Mouse (Mus musculus): ENCODE measurements around the gene Nfe2.
"Not testable (repeated sequence)": the region's sequence is repeated elsewhere in the genome, so short reads cannot be mapped to it uniquely, and the experiment has no call there.

Nfe2 gene

DNA sequence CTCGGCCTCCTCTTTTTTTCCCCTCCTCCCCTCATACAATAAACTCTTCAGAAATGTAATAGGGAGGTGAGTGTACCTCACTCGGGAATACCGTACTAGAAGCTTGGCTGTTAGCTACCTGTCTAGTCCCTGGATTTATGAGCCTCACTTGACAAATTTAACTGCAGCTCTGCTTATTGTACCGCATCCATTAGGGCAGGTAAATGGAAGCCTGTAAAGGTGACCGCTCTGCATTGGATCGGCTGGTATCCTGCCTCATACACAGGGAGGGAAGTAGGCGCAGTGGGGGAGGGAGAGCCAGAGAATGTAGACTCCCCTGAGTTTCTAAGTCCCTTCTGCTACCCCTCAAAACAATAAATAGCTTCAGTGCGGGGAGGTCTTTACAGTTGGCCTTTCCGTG is 32.6 kb upstream of the Nfe2 start:
- no peak for DNase-seq (ENCODE audit: low spot score in 2 of 2)

DNA sequence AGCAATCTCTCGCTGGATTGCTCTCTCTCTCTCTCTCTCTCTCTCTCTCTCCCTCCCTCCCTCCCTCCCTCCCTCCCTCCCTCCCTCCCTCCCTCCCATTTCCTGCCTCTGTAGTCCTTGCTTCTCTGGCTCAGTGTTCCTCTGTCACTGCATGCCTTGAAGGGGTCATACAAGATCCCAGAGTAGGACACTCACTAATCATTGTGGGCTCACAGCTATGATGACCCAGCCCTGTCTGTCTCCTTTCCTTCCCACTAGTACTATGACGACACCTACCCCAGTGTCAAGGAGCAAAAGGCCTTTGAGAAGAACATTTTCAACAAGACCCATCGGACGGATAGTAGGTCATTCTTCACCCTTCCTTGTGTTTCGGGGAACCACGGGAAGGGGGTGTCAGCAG is 32.2 kb upstream of the Nfe2 start:
- DNase-seq (ENCODE audit: low spot score in 2 of 2) = no peak

DNA sequence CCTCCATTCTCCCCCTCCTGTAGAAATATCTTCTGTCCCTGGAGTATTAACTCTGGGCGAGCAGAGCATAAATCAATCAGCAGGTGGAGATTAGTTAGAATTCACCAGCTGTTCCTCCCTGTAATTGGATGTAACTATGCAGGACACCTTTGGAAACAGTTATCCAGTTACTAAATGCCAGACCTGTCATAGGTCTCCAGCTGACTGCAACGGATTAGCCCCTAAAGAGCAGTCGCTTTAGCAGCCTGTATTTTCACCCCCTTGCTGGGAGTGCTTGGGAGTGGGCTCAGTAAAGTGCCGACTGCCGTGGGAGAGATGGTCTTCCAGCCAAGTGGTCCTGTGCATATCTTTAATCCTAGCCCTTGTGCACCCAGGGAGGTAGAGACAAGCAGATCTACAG is 31.4 kb upstream of the Nfe2 start:
- DNase-seq (ENCODE audit: low spot score in 2 of 2) = no peak

DNA sequence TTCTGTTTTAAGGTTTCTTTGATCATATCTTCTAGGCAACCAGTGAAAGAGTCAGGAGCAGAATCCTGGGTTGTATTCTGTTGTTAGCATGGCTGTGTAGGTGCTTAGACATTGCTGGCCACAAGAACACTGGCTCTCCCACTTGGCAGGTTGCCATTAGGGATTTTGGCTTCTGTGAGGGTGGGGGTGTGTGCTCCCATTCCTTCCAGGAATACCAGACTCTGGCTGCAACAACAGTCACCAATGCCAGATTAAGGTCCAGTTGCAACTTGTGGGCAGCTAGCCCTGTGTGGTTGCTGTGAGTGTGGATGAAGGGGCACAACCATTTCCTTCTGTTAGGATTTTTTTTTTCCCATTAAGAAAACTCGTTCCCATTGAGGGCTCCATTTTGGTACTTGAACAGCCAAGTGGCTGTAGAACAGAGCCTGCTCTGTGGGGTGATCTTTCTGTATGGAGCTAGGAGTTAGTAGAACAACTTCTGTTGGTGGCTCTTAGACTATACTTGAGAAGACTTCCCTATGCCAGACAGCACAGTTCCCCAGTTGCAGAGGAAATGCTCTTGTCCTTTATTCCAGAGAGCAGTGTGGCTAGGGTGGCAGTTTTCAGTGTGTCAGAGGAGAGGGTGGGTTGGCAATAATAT is 27.7 kb upstream of the Nfe2 start:
- no peak for DNase-seq (ENCODE audit: low spot score in 2 of 2)

DNA sequence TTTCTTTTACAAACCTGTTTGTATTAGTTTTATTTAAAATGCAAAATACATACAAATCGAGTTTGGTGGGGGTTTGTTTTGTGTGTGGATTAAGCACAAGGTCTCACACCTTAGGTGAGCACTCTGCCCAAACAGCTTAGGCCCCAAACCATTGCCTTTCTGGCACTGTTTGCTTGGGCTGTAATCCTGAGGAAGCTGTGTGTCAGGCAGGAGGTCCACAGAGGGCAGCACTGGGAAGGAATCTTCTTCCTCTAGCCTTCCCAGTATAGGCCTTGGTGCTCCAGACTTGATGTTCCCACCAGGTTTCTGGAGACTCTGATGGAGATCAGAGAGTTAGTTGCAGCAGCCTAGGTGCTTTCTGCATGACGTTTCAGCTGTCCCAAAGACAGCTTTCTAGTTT is 26.4 kb upstream of the Nfe2 start:
- DNase-seq (ENCODE audit: low spot score in 2 of 2) = no peak

DNA sequence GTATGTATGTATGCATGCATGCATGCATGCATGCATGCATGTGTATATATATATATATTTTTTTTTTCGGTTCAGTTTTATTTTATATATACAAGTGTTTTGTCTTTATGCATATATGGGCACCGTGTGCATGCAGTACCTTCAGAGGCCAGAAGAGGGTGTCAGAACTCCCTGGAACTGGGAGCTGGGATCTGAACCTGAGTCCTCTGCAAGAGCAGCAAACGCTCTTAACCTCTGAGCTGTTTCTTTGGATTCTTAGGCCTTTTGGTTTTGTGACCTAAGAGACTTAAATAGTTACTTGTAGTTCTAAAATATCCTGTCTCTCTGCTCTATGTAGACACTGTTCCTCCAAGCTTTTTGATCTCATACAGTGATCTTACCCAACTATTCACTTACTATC is 25.9 kb upstream of the Nfe2 start:
- DNase-seq (ENCODE audit: low spot score in 2 of 2) = peak in 1 of 2 experiments; percentile 51

DNA sequence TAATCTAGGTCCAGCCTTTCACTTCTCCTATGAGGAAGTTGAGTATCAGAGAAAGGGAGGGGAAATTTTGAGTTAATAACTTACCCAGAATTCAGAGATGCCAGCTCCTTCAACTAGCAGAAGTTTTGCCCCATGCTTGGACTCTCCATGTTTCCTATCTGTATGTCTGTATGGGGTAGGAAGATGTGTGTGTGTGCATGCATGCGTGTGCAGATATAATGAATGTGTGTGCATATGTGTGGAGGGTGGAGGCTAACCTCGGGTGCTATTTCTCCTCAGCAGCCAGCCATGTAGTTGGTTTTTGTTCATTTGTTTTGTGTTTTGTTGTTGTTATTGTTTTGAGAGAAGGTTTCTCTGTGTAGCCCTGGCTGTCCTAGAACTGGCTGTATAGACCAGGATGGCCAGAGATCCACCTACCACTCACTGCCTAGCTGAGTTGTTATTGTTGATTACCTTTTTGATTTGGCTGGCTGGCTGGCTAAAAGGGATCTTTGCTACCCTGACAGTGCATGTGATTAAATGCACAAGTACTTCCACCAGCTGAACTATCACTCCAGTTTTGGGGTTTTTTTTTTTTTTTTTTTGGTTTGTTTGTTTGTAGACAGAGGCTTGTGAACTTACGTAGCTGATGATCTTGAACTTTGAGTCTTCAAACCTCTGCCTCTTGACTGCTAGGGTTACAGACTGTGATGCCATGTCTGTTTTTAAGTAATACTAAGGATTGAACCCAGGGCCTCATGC is 23.4 kb upstream of the Nfe2 start:
- DNase-seq (ENCODE audit: low spot score in 2 of 2) = no peak

DNA sequence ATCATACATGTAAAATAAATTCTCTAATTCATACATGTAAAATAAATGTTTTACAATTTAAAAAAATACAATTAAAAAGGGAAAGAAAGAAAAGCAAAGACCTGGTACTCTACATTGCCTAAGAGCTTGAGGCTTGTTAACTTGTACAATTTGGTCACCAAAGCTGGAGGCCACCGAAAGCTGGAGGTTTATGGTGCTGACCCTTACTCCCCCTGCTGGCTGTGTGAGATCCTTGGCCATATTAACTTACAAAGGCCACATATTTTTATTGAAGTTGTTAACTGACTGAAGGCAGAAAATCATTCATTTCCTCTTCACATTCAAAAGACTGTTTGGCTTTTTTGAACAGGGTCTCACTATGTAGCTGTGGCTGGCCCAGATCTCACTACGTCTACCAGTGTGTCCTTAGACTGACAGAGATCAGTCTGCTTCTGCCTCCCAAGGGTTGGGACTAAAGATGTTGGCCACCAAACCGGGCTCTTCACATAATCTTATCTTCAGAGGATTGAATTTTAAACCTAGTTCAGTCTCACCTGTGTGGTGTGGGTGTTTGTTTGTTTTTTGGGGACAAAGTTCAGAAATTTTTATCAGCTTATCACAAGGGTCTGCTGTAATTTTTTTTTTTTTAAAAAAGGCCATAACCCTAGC is 22.7 kb upstream of the Nfe2 start:
- peak in 1 of 2 experiments; percentile 39 for DNase-seq (ENCODE audit: low spot score in 2 of 2)

DNA sequence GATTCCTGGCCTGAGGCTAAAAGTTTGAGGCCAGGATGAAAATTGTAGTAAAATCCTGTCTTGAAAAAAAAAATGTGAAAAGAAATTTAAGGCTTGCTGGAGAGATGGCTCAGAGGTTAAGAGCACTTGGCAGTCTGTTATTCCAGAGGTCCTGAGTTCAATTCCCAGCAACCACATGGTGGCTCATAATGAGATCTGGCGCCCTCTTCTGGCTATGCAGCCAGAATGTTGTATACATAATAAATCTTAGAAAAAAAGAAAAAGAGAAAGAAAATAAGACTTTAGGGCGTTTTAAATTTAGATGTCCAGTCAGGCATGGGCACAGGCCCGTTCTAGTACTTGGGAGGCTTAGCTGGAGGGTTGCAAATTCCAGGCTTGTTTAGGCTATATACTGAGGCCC is 21.5 kb upstream of the Nfe2 start:
- DNase-seq (ENCODE audit: low spot score in 2 of 2) = peak in 1 of 2 experiments; percentile 59

DNA sequence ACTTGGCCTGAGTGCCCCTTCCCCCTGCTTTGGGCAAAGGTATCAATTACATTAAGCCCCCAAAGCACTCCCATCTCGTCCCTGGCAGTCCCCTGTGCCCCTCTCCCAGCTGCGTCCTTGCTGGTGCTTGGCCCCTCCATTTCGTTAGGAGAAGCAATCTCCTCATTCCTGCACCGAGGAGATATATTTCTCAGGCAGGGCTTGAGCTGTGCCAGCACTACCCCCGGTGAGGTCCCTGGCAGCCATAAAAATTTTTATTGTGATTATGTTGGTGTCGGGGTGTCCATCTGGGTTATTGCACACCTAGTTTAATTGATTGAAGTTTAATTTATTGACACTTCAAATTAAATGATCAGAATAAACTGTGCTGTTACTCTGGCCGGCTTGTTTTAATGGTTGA is 19.7 kb upstream of the Nfe2 start:
- DNase-seq (ENCODE audit: low spot score in 2 of 2) = no peak

DNA sequence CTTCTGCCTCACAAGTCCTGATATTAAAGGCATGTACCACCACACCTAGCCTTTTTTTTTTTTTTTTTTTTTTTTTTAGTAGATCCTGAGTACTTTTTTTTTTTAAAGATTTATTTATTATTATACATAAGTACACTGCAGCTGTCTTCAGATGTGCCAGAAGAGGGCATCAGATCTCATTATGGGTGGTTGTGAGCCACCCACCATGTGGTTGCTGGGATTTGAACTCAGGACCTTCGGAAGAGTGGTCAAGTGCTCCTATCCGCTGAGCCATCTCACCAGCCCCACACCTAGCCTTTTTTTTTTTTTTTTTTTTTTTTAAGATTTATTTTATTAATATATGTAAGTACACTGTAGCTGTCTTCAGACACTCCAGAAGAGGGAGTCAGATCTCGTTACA is 17.7 kb upstream of the Nfe2 start:
- DNase-seq (ENCODE audit: low spot score in 2 of 2) = not testable (repeated sequence)

DNA sequence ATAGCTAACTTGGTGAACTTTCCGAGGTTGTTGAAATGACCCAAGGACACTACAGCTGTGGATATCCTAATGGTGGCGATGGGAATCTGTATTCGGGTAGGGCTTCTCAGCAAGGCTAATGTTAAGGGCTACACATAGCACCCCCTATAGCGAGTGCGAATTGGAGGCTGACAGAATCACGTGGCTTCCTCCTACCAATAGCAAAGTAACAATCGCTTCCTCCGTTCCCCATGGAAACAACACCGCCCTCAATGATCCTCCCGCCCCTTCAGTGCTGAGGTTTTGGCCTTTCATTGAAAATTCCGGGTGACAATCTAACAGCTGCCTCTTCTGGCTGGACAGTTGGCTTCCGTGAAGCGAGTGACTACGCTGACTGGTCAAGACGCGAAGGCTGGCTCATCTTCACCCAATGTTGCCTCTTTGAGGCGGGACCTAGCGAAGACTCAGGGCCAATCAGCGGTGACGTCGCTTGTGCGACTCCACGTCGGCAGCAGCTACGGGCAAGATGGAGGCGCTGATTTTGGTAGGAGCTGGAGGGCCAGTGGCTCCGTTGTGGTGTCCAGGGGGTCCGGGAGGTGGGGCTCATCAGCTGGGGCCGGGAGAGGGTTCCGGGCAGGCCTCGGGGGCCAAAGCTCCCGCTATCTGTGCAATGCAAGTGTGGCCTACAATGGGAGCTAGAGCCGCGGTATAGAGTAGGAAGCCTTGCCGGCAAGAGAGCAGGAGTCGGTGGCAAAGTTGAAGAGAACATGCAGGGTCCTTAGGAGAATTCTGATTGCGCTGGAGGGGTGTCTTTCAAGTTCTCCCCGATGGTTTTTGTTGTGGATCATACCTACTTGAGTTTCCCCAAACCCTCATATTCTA is 14.4 kb upstream of the Nfe2 start, which contains the start of gene Copz1:
TSS of gene Copz1 (plus strand) at position 296 of the 861 bp plus-strand sequence.
- DNase-seq (ENCODE audit: low spot score in 2 of 2) = peak; percentile 86 to 87

DNA sequence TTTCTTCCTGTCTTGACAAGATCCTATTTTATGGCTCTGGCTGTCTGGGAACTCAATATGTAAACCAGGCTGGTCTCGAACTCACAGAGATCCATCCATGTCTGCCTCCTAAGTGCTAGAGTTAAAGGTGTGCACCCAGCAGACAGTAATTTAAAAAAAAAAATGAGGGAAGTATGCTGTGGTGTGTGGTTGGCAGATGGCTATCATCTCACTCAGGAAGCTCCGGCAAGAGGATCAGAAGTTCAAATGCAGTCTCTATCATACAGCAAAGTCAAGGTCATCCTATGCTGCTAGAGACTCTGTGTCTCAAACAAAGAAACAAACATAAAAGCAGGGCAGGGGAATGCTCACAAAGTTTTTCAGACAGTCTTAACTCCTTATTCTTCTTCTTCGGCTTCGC is 10.7 kb upstream of the Nfe2 start:
- DNase-seq (ENCODE audit: low spot score in 2 of 2) = no peak

DNA sequence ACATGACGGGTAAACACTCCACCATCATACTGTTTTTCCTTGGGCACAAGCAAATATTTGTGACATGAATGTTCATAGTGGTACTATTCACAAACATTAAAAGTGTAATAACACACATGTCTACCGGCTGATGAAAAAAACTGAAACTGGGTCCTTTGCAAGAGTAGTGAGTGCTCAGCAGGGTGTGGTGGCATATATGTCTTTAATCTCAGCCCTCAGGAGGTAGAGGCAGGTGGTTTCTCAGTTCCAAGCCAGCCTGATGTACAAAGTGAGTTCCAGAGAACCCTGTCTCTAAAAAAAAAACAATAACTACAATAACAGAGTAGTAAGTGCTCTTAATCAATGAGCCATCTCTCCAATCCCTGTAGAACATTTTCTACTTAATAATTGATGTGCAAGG is 6.6 kb upstream of the Nfe2 start:
- DNase-seq (ENCODE audit: low spot score in 2 of 2) = no peak

DNA sequence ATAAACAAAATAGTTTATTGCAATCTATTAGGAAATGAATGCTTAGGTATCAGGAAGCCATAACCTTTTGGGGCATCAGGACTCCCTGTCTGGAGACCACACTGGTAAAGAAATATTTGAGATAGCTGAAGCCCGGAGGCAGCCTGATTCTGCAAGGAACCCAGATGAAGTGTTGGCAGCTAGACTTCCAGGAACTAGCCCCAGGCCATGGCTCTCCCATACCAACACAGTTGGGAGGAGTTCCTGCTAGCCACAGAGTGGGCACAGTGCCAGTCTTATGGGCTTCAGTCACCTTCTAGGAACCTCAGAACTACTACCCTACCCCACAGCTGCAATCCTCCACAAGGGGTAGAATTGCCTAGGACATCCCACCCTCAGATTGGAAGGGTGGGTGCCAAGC is 1.8 kb upstream of the Nfe2 start:
- DNase-seq (ENCODE audit: low spot score in 2 of 2) = peak in 1 of 2 experiments; percentile 62

DNA sequence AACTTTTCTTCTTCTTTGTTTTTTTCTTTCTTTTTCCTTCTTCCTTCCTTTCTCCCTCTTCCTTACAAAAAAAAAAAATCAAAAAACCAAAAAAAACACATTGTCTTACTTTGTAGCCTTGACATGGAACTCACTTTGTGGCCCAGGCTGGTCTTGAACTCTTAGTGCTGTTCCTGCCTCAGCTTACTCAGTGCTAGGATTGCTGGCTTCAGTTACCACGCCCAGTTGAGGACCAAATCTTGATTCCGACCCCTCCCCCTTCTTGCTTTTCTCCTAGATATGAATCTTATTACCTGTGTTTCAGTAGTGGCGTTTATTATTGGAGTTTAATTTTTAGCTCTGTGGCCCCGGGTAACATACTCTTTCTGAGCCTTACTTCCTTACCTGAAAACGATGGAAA is 959 bp upstream of the Nfe2 start:
- no peak for DNase-seq (ENCODE audit: low spot score in 2 of 2)

DNA sequence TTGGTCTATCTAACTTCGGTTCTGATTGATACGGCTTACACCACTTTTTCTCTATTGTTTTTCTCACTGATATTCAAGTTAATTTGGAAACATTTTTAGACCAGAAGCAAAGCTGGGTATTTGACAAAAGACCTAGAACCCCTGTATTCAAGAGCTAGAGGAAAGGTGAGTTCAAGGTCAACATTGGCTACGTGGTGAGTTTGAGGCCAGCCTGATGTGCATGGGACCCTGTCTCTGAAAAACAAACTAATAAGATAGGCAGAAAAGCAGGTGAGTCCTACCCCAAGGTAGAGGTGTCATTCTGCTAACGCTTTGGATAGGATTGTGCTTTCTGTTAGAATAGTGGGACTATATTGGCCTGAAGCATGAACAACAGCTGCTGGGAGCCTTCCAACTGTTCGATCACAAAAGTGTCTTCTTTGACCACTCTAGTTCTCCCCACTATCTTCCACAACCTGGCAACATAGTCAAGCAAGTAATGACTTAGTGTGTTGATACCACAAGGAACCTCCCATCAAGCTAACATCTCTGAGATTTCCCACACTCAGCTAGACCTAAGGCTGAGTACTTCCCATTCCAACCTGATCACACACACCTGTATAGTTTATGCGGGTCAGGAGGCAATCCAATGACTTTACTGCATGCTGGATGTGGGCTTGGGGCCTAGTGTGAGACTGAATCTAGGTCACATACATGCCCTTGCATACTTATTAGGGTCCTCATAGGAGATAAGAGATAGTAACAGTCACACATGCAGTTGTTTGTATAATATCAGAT is 1.8 kb downstream of the Nfe2 start:
- DNase-seq (ENCODE audit: low spot score in 2 of 2) = no peak

DNA sequence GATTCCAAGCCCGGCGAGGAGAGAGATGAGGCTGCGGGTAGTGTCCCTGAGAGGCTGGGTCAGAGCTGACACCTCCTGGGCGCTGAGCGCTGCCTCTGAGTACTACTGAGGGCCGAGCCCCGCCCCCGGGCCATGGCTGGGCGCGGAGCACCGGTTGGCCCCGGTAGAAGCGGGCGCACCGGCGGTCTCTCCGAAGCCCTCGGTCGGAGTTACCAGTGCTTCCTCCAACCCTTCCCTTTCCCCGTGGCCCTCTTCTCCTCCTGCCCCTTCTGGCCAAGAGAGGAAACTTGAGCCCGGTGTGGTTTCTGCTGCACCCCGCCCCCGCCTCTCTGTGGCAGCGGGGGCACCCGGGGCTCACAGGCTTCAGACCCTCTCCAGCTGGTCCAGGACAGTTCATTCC is 3.0 kb downstream of the Nfe2 start:
- DNase-seq (ENCODE audit: low spot score in 2 of 2) = peak; percentile 70 to 71

DNA sequence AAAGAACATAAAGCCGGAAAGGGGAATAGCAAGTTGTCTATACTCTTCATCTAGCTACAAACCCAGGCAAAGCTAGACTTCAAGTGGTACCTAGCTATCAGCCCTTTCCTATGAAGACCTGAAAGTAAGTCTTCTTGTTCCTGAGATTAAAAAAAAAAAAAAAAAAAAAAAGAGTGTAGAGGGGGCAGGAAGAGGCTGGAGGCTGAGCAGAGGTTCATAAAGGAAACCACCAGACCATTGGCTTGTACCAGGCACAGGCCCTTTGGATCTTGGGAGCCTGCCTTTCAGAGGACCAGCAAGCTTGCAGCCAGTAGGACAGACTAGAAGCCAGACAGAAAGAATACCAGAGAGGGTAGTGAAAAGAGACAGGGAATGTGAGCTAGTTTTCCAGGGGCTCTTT is 4.9 kb downstream of the Nfe2 start:
- DNase-seq (ENCODE audit: low spot score in 2 of 2) = no peak

DNA sequence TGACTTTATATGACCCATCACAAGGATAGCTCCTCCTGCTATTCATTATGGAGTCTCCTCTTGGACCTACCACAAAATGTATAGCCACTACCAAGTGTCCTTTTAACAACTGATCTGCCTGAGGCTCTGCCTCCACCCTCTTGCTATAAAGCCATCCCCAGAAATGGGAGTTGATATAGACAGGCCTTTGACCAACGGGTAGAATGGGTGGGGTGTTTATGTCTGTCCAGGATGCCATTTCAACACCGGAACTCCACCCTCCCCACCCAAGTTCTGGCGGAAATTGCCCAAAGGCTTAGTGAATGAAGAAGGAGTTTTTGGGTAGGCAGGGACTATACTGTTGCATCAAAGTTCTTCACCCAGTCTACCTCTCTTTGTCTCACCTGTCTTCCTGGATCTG is 5.5 kb downstream of the Nfe2 start:
- peak in 1 of 2 experiments; percentile 59 for DNase-seq (ENCODE audit: low spot score in 2 of 2)

DNA sequence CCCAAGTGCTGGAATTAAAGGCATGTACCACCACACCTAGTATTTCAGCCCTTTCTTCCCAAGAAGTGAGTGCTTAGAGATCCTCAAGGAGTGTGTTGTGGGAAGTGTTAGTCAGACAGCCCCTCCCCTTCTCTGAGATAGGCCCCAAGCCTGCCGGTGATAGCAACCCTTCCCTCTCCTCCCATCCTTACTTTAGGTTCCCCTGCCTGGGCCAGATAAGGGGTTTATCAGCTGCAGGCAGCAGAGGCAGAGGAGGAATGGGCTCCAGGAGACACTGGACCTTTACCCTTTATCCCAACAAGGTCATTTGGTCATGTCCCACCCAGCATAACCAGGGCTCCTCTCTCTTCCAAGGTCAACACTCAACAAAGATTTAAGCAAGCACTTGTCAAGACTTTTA is 6.6 kb downstream of the Nfe2 start:
- DNase-seq (ENCODE audit: low spot score in 2 of 2) = peak; percentile 66 to 70

Measured in spleen, postnatal 14 days (tissue).